Mouse (Mus musculus) right cerebral cortex, postnatal 25 days (tissue): ENCODE measurements around the gene Sdhb.

Experiments used
- DNase-seq: peaks from one replicate; pipeline ENCODE4 v3.0.0; 2022

The Sdhb gene

GRCm38 (mm10) chr4:140981605-140982004 is 20.6 kb downstream of the Sdhb start:
- no peak for DNase-seq

GRCm38 (mm10) chr4:140982808-140983207 is 21.8 kb downstream of the Sdhb start:
- no peak for DNase-seq

- peak; percentile 44 for DNase-seq
These were observed 22.4 kb downstream of the Sdhb start for GRCm38 (mm10) chr4:140983442-140983841.

GRCm38 (mm10) chr4:140984544-140984943 is 23.5 kb downstream of the Sdhb start:
- no peak for DNase-seq

GRCm38 (mm10) chr4:140986024-140986710 is 25.2 kb downstream of the Sdhb start:
- no peak for DNase-seq

GRCm38 (mm10) chr4:140986711-140987395 is 25.9 kb downstream of the Sdhb start, which contains the start of gene Atp13a2:
Gene Atp13a2, plus strand, starts transcription at chr4:140986873.
- peak; percentile 95 for DNase-seq

GRCm38 (mm10) chr4:140987476-140987875 is 26.5 kb downstream of the Sdhb start:
- no peak for DNase-seq

GRCm38 (mm10) chr4:140988706-140989290 is 27.8 kb downstream of the Sdhb start:
- DNase-seq, result no peak

GRCm38 (mm10) chr4:140989447-140989846 is 28.4 kb downstream of the Sdhb start:
- DNase-seq, result no peak

- no peak for DNase-seq
These were observed 31.2 kb downstream of the Sdhb start for GRCm38 (mm10) chr4:140992215-140992614.

GRCm38 (mm10) chr4:140993846-140994245 is 32.8 kb downstream of the Sdhb start:
- no peak for DNase-seq

- no peak for DNase-seq
These were observed 34.8 kb downstream of the Sdhb start for GRCm38 (mm10) chr4:140995811-140996210.

- DNase-seq, result no peak
These were observed 35.8 kb downstream of the Sdhb start for GRCm38 (mm10) chr4:140996812-140997211.

GRCm38 (mm10) chr4:141005983-141006382 is 45.0 kb downstream of the Sdhb start:
- DNase-seq, result no peak

- no peak for DNase-seq
These were observed 47.0 kb downstream of the Sdhb start for GRCm38 (mm10) chr4:141008028-141008427.

- DNase-seq, result no peak
These were observed 49.1 kb downstream of the Sdhb start, which contains the start of gene Mfap2 for GRCm38 (mm10) chr4:141010118-141010517. Gene Mfap2, plus strand, starts transcription at chr4:141010418.

GRCm38 (mm10) chr4:141010526-141010925 is 49.5 kb downstream of the Sdhb start:
- no peak for DNase-seq

- no peak for DNase-seq
These were observed 50.0 kb downstream of the Sdhb start for GRCm38 (mm10) chr4:141010941-141011429.

GRCm38 (mm10) chr4:141011556-141012328 is 50.7 kb downstream of the Sdhb start:
- DNase-seq, result no peak

GRCm38 (mm10) chr4:141012558-141012957 is 51.6 kb downstream of the Sdhb start:
- DNase-seq, result no peak

GRCm38 (mm10) chr4:141014114-141014513 is 53.1 kb downstream of the Sdhb start:
- no peak for DNase-seq

GRCm38 (mm10) chr4:141014856-141015255 is 53.9 kb downstream of the Sdhb start:
- no peak for DNase-seq

- DNase-seq, result no peak
These were observed 54.4 kb downstream of the Sdhb start for GRCm38 (mm10) chr4:141015356-141015755.
